In genomic region chr7:109000315-109000954, GRCm38 (mm10) we compare ENCODE assay signal across 8 mouse cellular contexts. TPM values are rescaled to one million over a fixed set of nuclear protein-coding genes. Genes with fewer than 3 reads are reported as not detected.
DNase-seq lines count a peak whose midpoint lies in the region; TF ChIP-seq lines count a peak whose summit lies in the region.

No protein-coding gene starts in this region.

- TF ChIP-seq POLR2A in kidney, adult 2 months (IDR thresholded peaks at IDR 0.05; ENCODE audit: low read depth, low read length) = no peak
- TF ChIP-seq POLR2A in MEL (IDR thresholded peaks at IDR 0.05; ENCODE audit: control insufficient read depth in 1 of 2, insufficient read depth in 1 of 2, low read depth in 1 of 2, low read length in 2 of 2, poor library complexity in 1 of 2) = no peak

- TF ChIP-seq RAD21 in MEL (IDR thresholded peaks at IDR 0.05; ENCODE audit: low read depth, low read length) = no peak

- H3K36me3 ChIP-seq in kidney, adult 2 months (ENCODE audit: control insufficient read depth, insufficient read depth, low read length) = no peaks in the 10 kb centered on the region
- H3K36me3 ChIP-seq in MEL (ENCODE audit: control insufficient read depth in 1 of 2, insufficient read depth in 2 of 2, low read length in 2 of 2) = no peaks in the 10 kb centered on the region

- H3K4me3 ChIP-seq in kidney, adult 2 months (ENCODE audit: insufficient read depth, low read depth, low read length) = no peak overlapping the region
- H3K4me3 ChIP-seq in MEL (ENCODE audit: control insufficient read depth in 1 of 2, insufficient read depth in 1 of 2, low read depth in 2 of 2, low read length in 2 of 2) = no peak overlapping the region

- no peaks in the 10 kb centered on the region for H3K79me2 ChIP-seq in MEL (ENCODE audit: control insufficient read depth, insufficient read depth, low read length, poor library complexity)

- H3K9me3 ChIP-seq in MEL (replicated peaks; ENCODE audit: insufficient read depth, low read length) = no peaks in the 10 kb centered on the region

- peak; percentile 15 for DNase-seq in kidney, adult 2 months
- DNase-seq in kidney, postnatal 14 days = no peak
- peak; percentile 41 for DNase-seq in MEL (ENCODE audit: low read depth, low spot score)
- DNase-seq in embryo, embryonic 10 days (ENCODE audit: low spot score) = peak; percentile 55
- peak; percentile 29 to 31 for DNase-seq in kidney, postnatal 4 days
- DNase-seq in neural tube, embryonic 10.5 days (ENCODE audit: extremely low spot score, low spot score) = peak; percentile 29
- no peak for DNase-seq in yolk sac, embryonic 10.5 days (ENCODE audit: low spot score)
- no peak for DNase-seq in spleen, postnatal 4 days (ENCODE audit: low spot score in 2 of 2)

- 54% methylated on average over 4 of the region's 4 CpGs for WGBS in kidney, adult 2 months

- no peak for TF ChIP-seq EP300 in MEL (IDR thresholded peaks at IDR 0.05; ENCODE audit: low read depth in 1 of 2, low read length in 2 of 2)

- no peak for TF ChIP-seq CTCF in kidney, adult 2 months (conservative IDR thresholded peaks at IDR 0.05; ENCODE audit: insufficient read depth, insufficient read length, low read depth, low read length)
- TF ChIP-seq CTCF in MEL (IDR thresholded peaks at IDR 0.05 in 2 of 3, conservative IDR thresholded peaks at IDR 0.05 in 1 of 3; ENCODE audit: control insufficient read depth in 1 of 3, insufficient read depth in 1 of 3, low read depth in 2 of 3, low read length in 3 of 3, poor library complexity in 1 of 3, severe bottlenecking in 1 of 3) = peak; percentile 17 to 51 (median 45); a peak in 4 of 6 replicates

- no peaks in the 10 kb centered on the region for H3K4me1 ChIP-seq in kidney, adult 2 months (ENCODE audit: control insufficient read depth, insufficient read depth, low read length)
- no peaks in the 10 kb centered on the region for H3K4me1 ChIP-seq in MEL (ENCODE audit: control insufficient read depth in 1 of 2, insufficient read depth in 2 of 2, low read length in 2 of 2)

- no peak overlapping the region for H3K9ac ChIP-seq in MEL (ENCODE audit: control insufficient read depth, low read depth, low read length, poor library complexity, severe bottlenecking)

- no peaks in the 10 kb centered on the region for H3K27me3 ChIP-seq in kidney, adult 2 months (replicated peaks; ENCODE audit: control insufficient read depth, insufficient read depth, low read length)
- H3K27me3 ChIP-seq in MEL (ENCODE audit: control insufficient read depth in 1 of 2, insufficient read depth in 2 of 2, low read length in 2 of 2) = no peaks in the 10 kb centered on the region

- H3K27ac ChIP-seq in kidney, adult 2 months (ENCODE audit: insufficient read depth, low read depth, low read length) = no peak overlapping the region
- H3K27ac ChIP-seq in MEL (ENCODE audit: control insufficient read depth, low read depth, low read length) = no peak overlapping the region

TF ChIP-seq in MEL, 35 proteins besides CTCF, POLR2A, EP300 and RAD21:
- TF ChIP-seq KAT2A (conservative IDR thresholded peaks at IDR 0.05; ENCODE audit: low read depth, low read length) (no peak), ZMIZ1 (IDR thresholded peaks at IDR 0.05; ENCODE audit: low read depth, low read length) (no peak), MEF2A (IDR thresholded peaks at IDR 0.05; ENCODE audit: extremely low read depth, insufficient replicate concordance, low read depth, low read length, poor library complexity, severe bottlenecking) (no peak), MAFK (IDR thresholded peaks at IDR 0.05; ENCODE audit: borderline replicate concordance, low read depth, low read length) (no peak), GABPA (IDR thresholded peaks at IDR 0.05; ENCODE audit: low read depth, low read length) (no peak), MYB (IDR thresholded peaks at IDR 0.05; ENCODE audit: low read depth, low read length) (no peak), NELFE (IDR thresholded peaks at IDR 0.05; ENCODE audit: low read depth, low read length) (no peak), RCOR1 (IDR thresholded peaks at IDR 0.05; ENCODE audit: low read depth, low read length) (no peak), USF1 (IDR thresholded peaks at IDR 0.05; ENCODE audit: low read depth, low read length) (no peak), MAZ (IDR thresholded peaks at IDR 0.05; ENCODE audit: low read depth, low read length) (no peak), TCF12 (IDR thresholded peaks at IDR 0.05; ENCODE audit: low read depth, low read length) (no peak)

RNA-seq across cellular contexts. Expression of gene Tub, which starts 50.3 kb away (rescaled TPM):
- 0.31 and 0.52 TPM in 2 replicates for polyA plus RNA-seq in kidney, adult 2 months (2012; rRNA removed)
- total RNA-seq in MEL (2012; rRNA removed) = not detected in 2 replicates
- not detected for polyA plus RNA-seq in MEL (2012; ENCODE audit: insufficient read depth in 1 of 2, insufficient read length in 2 of 2, low read depth in 1 of 2, low replicate concordance in 2 of 2, missing spikeins in 1 of 2)

Comparison
In these comparisons a context has a peak if more than half of its experiments do, and no peak if none do; other contexts are left out.
1. DNase-seq: peak in kidney, adult 2 months (single experiment), MEL (single experiment), embryo, embryonic 10 days (single experiment), kidney, postnatal 4 days (2 of 2) and neural tube, embryonic 10.5 days (single experiment); none in kidney, postnatal 14 days (single experiment), yolk sac, embryonic 10.5 days (single experiment) and spleen, postnatal 4 days (0 of 2).